Mouse (Mus musculus) lung, postnatal 0 days (tissue): Measurements from ENCODE around the gene Pkn3. TPM values are rescaled to one million over a fixed set of nuclear protein-coding genes. Genes with fewer than 3 reads are reported as not detected.

Source experiments
- ATAC-seq: fragments of 200-750 bp; cut with Nextera tagmentation; 2 replicates; pipeline ENCODE4 v1.8.0; 2017; ENCODE audit warnings: moderate library complexity
- DNase-seq: peaks from one replicate; pipeline ENCODE4 v3.0.0-alpha.2; 2016; ENCODE audit warnings: low spot score
- H3K27ac ChIP-seq: fragments of 300-500 bp; sonication (generic); 2 replicates; pipeline ENCODE4 v1.5.1; 2014; ENCODE audit warnings: antibody characterized with exemption, mild to moderate bottlenecking, low read length, mixed read lengths
- H3K27me3 ChIP-seq: fragments of 300-500 bp; sonication (generic); replicated peaks from 2 replicates; pipeline ENCODE4 v1.6.1; 2014; ENCODE audit warnings: low read length, mixed read lengths; ENCODE audit not compliant: insufficient read depth
- H3K36me3 ChIP-seq: fragments of 300-500 bp; sonication (generic); 2 replicates; pipeline ENCODE4 v1.6.1; 2014; ENCODE audit warnings: low read length, mixed read lengths; ENCODE audit not compliant: insufficient read depth
- H3K4me1 ChIP-seq: fragments of 300-500 bp; sonication (generic); 2 replicates; pipeline ENCODE4 v1.6.1; 2014; ENCODE audit warnings: antibody characterized with exemption, low read depth, low read length, mixed read lengths; ENCODE audit not compliant: insufficient read depth
- H3K4me2 ChIP-seq: fragments of 300-500 bp; sonication (generic); replicated peaks from 2 replicates; pipeline ENCODE4 v1.6.1; 2014; ENCODE audit warnings: low read depth, mild to moderate bottlenecking, low read length, moderate library complexity, mixed read lengths
- H3K4me3 ChIP-seq: fragments of 300-500 bp; sonication (generic); 2 replicates; pipeline ENCODE4 v1.5.1; 2014; ENCODE audit warnings: low read depth, low read length
- H3K9ac ChIP-seq: fragments of 300-500 bp; sonication (generic); replicated peaks from 2 replicates; pipeline ENCODE4 v1.6.1; 2014; ENCODE audit warnings: low read depth, mild to moderate bottlenecking
- H3K9me3 ChIP-seq: fragments of 300-500 bp; sonication (generic); 2 replicates; pipeline ENCODE4 v1.6.1; 2016; ENCODE audit warnings: low read length, mixed read lengths
- CTCF ChIP-seq: IDR thresholded peaks from 2 replicates; pipeline ENCODE4 v1.5.1; 2016; ENCODE audit warnings: antibody characterized with exemption, mild to moderate bottlenecking
- EP300 ChIP-seq: IDR thresholded peaks from 2 replicates; pipeline ENCODE4 v1.6.1; 2016; ENCODE audit warnings: antibody characterized with exemption, mild to moderate bottlenecking, control low read depth
- WGBS: fragments of 180-500 bp; shearing (Covaris S2); extraction: QIAGEN DNeasy Blood & Tissue Kit; methylation state at CpG from one replicate; pipeline ENCODE4 v1.1.7; 2014; 5-methylcytosine and 5-hydroxymethylcytosine counted together
- polyA plus RNA-seq: library from polyadenylated mRNA; unstranded; fragments of >200 nt; fragmentation: Nextera tagmentation; extraction: Ambion mirVana; gene quantifications from 2 replicates; pipeline ENCODE4 v1.2.1, GENCODE M21; 2015

The Pkn3 gene
- polyA plus RNA-seq, 1 experiment from 2014 or later, result 9.8 TPM

DNA sequence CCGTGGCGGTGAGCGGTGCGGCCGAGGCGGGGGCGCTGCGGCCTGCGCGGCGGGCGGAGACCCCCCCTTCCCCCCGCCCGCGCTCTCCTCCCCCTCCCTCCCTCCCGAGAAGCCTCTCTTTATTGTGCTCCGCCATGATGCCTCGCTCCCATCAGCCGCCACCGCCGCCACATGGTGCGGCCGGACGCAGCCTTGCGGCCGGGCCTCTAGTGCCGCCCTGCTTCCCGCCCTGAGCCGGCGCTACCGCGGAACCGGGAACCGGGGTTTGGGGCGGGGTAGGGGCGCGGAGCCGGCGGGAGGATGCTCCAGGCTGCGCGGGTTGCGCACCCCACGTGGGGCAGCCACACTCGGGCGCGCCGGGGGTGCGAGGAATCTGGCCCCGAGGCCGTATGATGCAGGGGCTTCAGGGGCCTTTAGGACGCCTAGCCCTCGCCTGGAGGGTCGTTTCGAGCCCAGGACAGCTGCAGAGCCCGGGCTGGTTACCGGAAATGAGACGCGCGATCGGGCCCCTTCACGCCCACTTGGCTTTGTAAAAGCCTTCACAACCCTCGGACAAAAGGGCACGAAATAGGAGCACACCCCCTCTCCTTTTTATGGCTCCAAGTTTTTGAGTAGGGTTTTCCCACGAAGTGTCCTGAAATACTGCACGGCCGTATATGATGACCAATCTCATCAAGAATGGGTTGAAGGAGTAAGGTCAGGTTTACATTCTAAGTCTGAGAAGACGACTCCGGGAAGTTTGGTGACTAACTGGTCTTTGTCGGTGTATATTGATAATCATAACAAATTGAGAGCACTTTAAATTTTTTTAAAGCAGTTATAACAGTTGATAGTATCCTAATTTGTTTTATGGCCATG is 10.2 kb upstream of the Pkn3 start:
- WGBS, result under 1% methylated on average over 49 of the region's 69 CpGs
- no peaks in the 10 kb centered on the region for H3K9me3 ChIP-seq
- H3K4me2 ChIP-seq, result peak overlapping the region; percentile 94
- peak overlapping the region; percentile 96 for H3K27ac ChIP-seq
- TF ChIP-seq EP300, result no peak
- no peak for TF ChIP-seq CTCF
- DNase-seq (peak; percentile 54), ATAC-seq (peak; percentile 18)
- H3K36me3 ChIP-seq, result no peaks in the 10 kb centered on the region
- peaks cover 11% of the 10 kb centered on the region for H3K4me1 ChIP-seq
- H3K9ac ChIP-seq, result peak overlapping the region; percentile 78
- no peaks in the 10 kb centered on the region for H3K27me3 ChIP-seq
- peak overlapping the region; percentile 99 for H3K4me3 ChIP-seq

DNA sequence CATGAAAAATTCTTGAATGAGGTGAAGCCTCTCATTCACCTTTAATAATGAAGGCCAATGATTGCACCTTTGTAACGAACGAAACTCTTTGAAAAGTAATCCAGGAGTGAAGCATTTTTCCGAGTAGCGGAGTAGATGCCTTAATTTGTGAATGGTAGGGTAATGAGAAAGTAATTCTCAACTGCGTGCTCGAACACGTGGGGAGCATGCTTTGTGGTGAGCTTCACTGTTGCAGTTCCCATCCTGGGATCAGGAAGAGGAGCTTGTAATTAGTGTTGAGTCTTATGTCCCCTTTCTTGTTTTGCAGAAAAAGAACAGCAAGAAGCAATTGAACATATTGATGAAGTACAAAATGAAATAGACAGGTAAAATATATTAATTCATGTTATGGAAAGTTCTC is 9.5 kb upstream of the Pkn3 start:
- H3K36me3 ChIP-seq, result no peaks in the 10 kb centered on the region
- TF ChIP-seq EP300 (no peak), CTCF (no peak)
- peak overlapping the region; percentile 99; the same call in 1 of the 2 replicates for H3K4me3 ChIP-seq
- no peak overlapping the region for H3K27ac ChIP-seq
- DNase-seq, result no peak
- no peaks in the 10 kb centered on the region for H3K9me3 ChIP-seq
- ATAC-seq, result no peak
- WGBS, result 14% methylated on average over 7 of the region's 7 CpGs
- H3K27me3 ChIP-seq, result no peaks in the 10 kb centered on the region
- peak overlapping the region; percentile 94 for H3K4me2 ChIP-seq
- H3K4me1 ChIP-seq, result peaks cover 8% of the 10 kb centered on the region
- peak overlapping the region; percentile 78; the same call in 1 of the 2 replicates for H3K9ac ChIP-seq

DNA sequence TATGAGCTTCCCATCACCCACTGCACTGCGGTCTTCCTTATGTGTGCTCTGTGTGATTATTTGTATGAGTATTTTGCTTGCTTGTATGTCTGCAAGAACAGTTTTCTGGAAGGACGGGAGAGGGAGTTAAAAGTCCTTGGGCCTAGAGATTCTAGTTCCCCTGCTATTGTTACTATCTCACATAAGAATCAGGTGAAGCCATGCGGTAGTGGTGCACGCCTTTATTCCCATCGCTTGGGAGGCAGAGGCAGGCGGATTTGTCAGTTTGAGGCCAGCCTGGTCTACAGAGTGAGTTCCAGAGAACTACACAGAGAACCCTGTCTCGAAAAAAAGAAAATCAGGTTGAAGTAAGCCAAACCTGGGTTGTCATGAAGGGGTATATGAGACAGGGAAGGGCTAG is 4.6 kb upstream of the Pkn3 start:
- DNase-seq (no peak), ATAC-seq (no peak)
- Histone ChIP-seq H3K36me3 (no peaks in the 10 kb centered on the region), H3K4me2 (no peak overlapping the region), H3K9ac (no peak overlapping the region), H3K9me3 (no peaks in the 10 kb centered on the region), H3K4me1 (no peaks in the 10 kb centered on the region; the same call in 1 of the 2 replicates), H3K27me3 (no peaks in the 10 kb centered on the region), H3K4me3 (no peak overlapping the region), H3K27ac (no peak overlapping the region)
- WGBS, result 77% methylated on average over 7 of the region's 7 CpGs
- no peak for TF ChIP-seq EP300

DNA sequence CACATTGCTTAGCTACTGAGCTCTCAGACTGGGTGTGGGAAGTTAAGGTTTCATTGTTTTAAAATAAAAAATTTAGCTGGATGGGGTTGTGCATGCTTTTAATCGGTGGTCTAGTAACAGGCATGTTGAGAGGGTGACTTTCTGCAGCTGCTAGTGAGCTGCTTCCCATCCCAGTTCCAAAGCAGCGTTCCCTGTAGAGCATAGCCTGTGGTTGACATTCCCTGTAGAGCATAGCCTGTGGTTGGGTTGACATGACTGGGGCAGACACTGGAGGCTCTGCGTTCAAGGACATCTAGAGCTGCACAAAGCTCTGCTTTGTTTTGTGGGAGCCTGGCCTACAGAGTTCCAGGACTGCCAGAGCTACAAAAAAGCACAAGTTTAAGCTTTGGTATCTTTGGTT is 4.2 kb upstream of the Pkn3 start:
- WGBS, result 76% methylated on average over 3 of the region's 3 CpGs
- H3K9me3 ChIP-seq, result no peaks in the 10 kb centered on the region

DNA sequence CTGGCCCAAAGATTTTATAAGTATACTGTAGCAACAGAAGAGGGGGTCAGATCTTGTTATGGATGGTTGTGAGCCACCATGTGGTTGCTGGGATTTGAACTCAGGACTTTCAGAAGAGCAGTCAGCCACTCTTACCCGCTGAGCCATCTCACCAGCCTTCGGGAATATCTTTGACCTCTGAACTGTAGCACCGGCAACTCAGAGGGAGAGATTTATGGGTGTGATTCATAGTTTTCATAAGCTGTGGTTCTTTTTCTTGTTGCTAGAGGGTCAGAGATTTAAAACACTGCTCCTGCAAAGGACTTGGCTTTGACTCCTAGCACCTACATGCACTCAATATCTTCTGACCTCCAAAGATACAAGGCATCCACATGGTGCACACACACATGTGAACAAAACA is 1.9 kb upstream of the Pkn3 start:
- H3K36me3 ChIP-seq, result no peaks in the 10 kb centered on the region
- no peak for TF ChIP-seq EP300
- no peak for TF ChIP-seq CTCF
- H3K4me1 ChIP-seq, result no peaks in the 10 kb centered on the region; the same call in 1 of the 2 replicates
- H3K9me3 ChIP-seq, result no peaks in the 10 kb centered on the region
- H3K27me3 ChIP-seq, result no peaks in the 10 kb centered on the region
- H3K4me3 ChIP-seq, result no peak overlapping the region
- H3K27ac ChIP-seq, result no peak overlapping the region
- 59% methylated on average over 3 of the region's 3 CpGs for WGBS
- ATAC-seq (no peak), DNase-seq (no peak)
- H3K9ac ChIP-seq, result no peak overlapping the region
- H3K4me2 ChIP-seq, result no peak overlapping the region

More for the DNA sequence above, 4.2 kb upstream of the Pkn3 start:
- H3K27me3 ChIP-seq, result no peaks in the 10 kb centered on the region
- no peak for ATAC-seq
- no peaks in the 10 kb centered on the region for H3K36me3 ChIP-seq
- no peaks in the 10 kb centered on the region; the same call in 1 of the 2 replicates for H3K4me1 ChIP-seq
- no peak overlapping the region for H3K4me3 ChIP-seq
- no peak overlapping the region for H3K9ac ChIP-seq
- no peak for TF ChIP-seq EP300
- no peak for TF ChIP-seq CTCF
- H3K27ac ChIP-seq, result no peak overlapping the region
- DNase-seq, result no peak
- H3K4me2 ChIP-seq, result no peak overlapping the region

DNA sequence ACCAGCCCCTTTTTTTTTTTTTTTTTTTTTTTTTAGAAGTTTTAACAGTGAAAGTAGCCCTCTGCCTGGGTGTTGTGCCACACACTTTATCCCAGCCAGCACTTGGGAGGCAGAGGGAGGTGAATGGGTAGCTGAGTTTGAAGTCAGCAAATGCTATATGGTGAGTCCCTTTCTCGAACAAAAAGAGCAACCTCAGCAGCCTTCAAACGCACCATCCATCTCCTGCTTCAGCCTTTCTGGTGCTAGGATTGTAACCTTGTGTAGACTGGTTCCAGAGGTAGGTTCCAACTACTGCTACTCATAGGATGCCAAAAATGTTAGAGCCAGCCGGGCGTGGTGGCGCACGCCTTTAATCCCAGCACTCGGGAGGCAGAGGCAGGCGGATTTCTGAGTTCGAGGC is 1.0 kb upstream of the Pkn3 start:
- no peaks in the 10 kb centered on the region for H3K9me3 ChIP-seq
- no peak overlapping the region for H3K9ac ChIP-seq
- H3K27me3 ChIP-seq, result no peaks in the 10 kb centered on the region
- DNase-seq (no peak), ATAC-seq (no peak)
- H3K4me3 ChIP-seq, result no peak overlapping the region
- H3K4me1 ChIP-seq, result no peaks in the 10 kb centered on the region; the same call in 1 of the 2 replicates
- H3K36me3 ChIP-seq, result no peaks in the 10 kb centered on the region
- no peak overlapping the region for H3K27ac ChIP-seq
- TF ChIP-seq CTCF (no peak), EP300 (no peak)
- WGBS, result 87% methylated on average over 8 of the region's 9 CpGs
- H3K4me2 ChIP-seq, result no peak overlapping the region
